ENCODE assay signal across 8 mouse cellular contexts in the genomic region with DNA sequence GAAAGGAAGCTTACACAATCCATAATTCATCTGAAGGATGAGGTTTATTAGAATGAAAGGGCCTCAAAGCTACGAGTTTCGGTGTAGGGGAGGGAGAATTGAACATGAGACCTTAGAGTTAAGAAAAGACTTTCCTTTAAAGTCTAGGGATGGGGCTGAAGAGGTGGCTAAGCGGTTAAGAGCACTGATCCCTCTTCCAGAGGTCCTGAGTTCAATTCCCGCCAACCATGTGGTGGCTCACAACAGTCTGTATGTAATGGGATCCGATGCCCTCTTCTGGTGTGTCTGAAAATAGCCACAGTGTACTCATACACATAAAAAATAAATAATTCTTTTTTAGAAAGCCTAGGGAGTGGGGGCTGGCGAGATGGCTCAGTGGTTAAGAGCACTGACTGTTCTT. TPM values are rescaled to one million over a fixed set of nuclear protein-coding genes. Genes with fewer than 3 reads are reported as not detected.
DNase-seq lines count a peak whose midpoint lies in the region; ATAC-seq and TF ChIP-seq lines count a peak whose summit lies in the region.

No protein-coding gene starts in this region.

- TF ChIP-seq CTCF in thymus, adult 2 months (IDR thresholded peaks at IDR 0.05; ENCODE audit: borderline replicate concordance, control insufficient read depth, extremely low read depth, insufficient read depth, low read length, poor library complexity), result no peak
- peak; percentile 37 for TF ChIP-seq CTCF in midbrain, postnatal 0 days (IDR thresholded peaks at IDR 0.05)

- no peak overlapping the region for H3K4me3 ChIP-seq in thymus, adult 2 months (ENCODE audit: control insufficient read depth, insufficient read depth, low read length)
- peak overlapping the region; percentile 80 for H3K4me3 ChIP-seq in hindbrain, embryonic 15.5 days
- H3K4me3 ChIP-seq in midbrain, postnatal 0 days (ENCODE audit: low read depth, low read length), result peak overlapping the region; percentile 76

- H3K4me1 ChIP-seq in thymus, adult 2 months (replicated peaks; ENCODE audit: control insufficient read depth, insufficient read depth, low read length), result peaks cover 16% of the 10 kb centered on the region
- peaks cover 27% of the 10 kb centered on the region for H3K4me1 ChIP-seq in hindbrain, embryonic 15.5 days (replicated peaks)
- H3K4me1 ChIP-seq in midbrain, postnatal 0 days (ENCODE audit: insufficient read depth, low read length), result 0 out of 2 replicates have a peak, but pooled peaks cover 2% of the 10 kb centered on the region

- TF ChIP-seq POLR2A in thymus, adult 2 months (IDR thresholded peaks at IDR 0.05; ENCODE audit: control insufficient read depth, extremely low read depth, insufficient read depth, low read length, poor library complexity), result no peak

- peaks cover 7% of the 10 kb centered on the region; the same call in 1 of the 2 replicates for H3K36me3 ChIP-seq in thymus, adult 2 months (ENCODE audit: control insufficient read depth, insufficient read depth, low read length)
- peaks cover 22% of the 10 kb centered on the region for H3K36me3 ChIP-seq in hindbrain, embryonic 15.5 days
- peaks cover 22% of the 10 kb centered on the region for H3K36me3 ChIP-seq in midbrain, postnatal 0 days (ENCODE audit: insufficient read depth, low read length)

- no peaks in the 10 kb centered on the region for H3K9me3 ChIP-seq in hindbrain, embryonic 15.5 days
- H3K9me3 ChIP-seq in midbrain, postnatal 0 days (ENCODE audit: low read length), result no peaks in the 10 kb centered on the region

- no peak for ATAC-seq in hindbrain, embryonic 15.5 days (ENCODE audit: low FRiP score, low read depth)
- no peak for ATAC-seq in midbrain, postnatal 0 days (ENCODE audit: low FRiP score)

- WGBS in thymus, adult 2 months, result 33% methylated on average over 6 of the region's 6 CpGs
- 46% methylated on average over 6 of the region's 6 CpGs for WGBS in hindbrain, embryonic 15.5 days
- 48% methylated on average over 6 of the region's 6 CpGs for WGBS in midbrain, postnatal 0 days

- DNase-seq in embryo, embryonic 10.5 days (ENCODE audit: low spot score), result peak; percentile 20
- no peak for DNase-seq in embryo, embryonic 9.5 days (ENCODE audit: extremely low spot score)
- no peak for DNase-seq in thymus, adult 2 months
- no peak for DNase-seq in thymus, postnatal 0 days (ENCODE audit: low spot score)
- DNase-seq in midbrain, postnatal 0 days (ENCODE audit: low spot score), result no peak
- DNase-seq in urinary bladder, adult 18-20 months (ENCODE audit: low spot score in 2 of 2), result no peak
- no peak for DNase-seq in gastrocnemius, postnatal 4 days (ENCODE audit: low spot score in 2 of 2)

- peak overlapping the region; percentile 75 for H3K9ac ChIP-seq in hindbrain, embryonic 15.5 days
- peak overlapping the region; percentile 66; the same call in 1 of the 2 replicates for H3K9ac ChIP-seq in midbrain, postnatal 0 days (replicated peaks; ENCODE audit: low read length, poor library complexity, severe bottlenecking)

- peak overlapping the region; percentile 87 for H3K27ac ChIP-seq in thymus, adult 2 months (ENCODE audit: control insufficient read depth, insufficient read depth, low read length)
- H3K27ac ChIP-seq in hindbrain, embryonic 15.5 days (replicated peaks), result peak overlapping the region; percentile 97
- peak overlapping the region; percentile 93 for H3K27ac ChIP-seq in midbrain, postnatal 0 days (ENCODE audit: low read depth, low read length)

- H3K4me2 ChIP-seq in hindbrain, embryonic 15.5 days, result peak overlapping the region; percentile 95
- H3K4me2 ChIP-seq in midbrain, postnatal 0 days (ENCODE audit: low read depth, low read length, poor library complexity, severe bottlenecking), result peak overlapping the region; percentile 96

- no peaks in the 10 kb centered on the region for H3K27me3 ChIP-seq in thymus, adult 2 months (ENCODE audit: control insufficient read depth, insufficient read depth, low read length)
- H3K27me3 ChIP-seq in hindbrain, embryonic 15.5 days, result no peaks in the 10 kb centered on the region
- H3K27me3 ChIP-seq in midbrain, postnatal 0 days (ENCODE audit: insufficient read depth, low read length), result no peaks in the 10 kb centered on the region

RNA-seq across cellular contexts. Expression of a gene that starts 0.6 kb away (rescaled TPM):
- 92.0 and 99.8 TPM in 2 replicates for polyA plus RNA-seq in thymus, adult 2 months (2012; rRNA removed)
- polyA plus RNA-seq in thymus, postnatal 0 days (2015; fragmentation: Nextera tagmentation; extraction: Ambion mirVana), result 62.6 and 70.8 TPM in 2 replicates
- 89.8 and 91.9 TPM in 2 replicates for polyA plus RNA-seq in hindbrain, embryonic 15.5 days (2015; fragmentation: Nextera tagmentation; extraction: Ambion mirVana)
- total RNA-seq in midbrain, postnatal 0 days (2014; rRNA removed), result 65.3 and 66.2 TPM in 2 replicates
- 101 and 103 TPM in 2 replicates for polyA plus RNA-seq in midbrain, postnatal 0 days (2015; fragmentation: Nextera tagmentation; extraction: Ambion mirVana)
- 10 to 100 TPM; 35.8 to 51.0 TPM for total RNA-seq in gastrocnemius, postnatal 4 days (2021)

RNA-seq across cellular contexts. Expression of a gene that starts 0.8 kb away (rescaled TPM):
- polyA plus RNA-seq in thymus, adult 2 months (2012; rRNA removed), result 3.2 TPM in 2 replicates
- polyA plus RNA-seq in thymus, postnatal 0 days (2015; fragmentation: Nextera tagmentation; extraction: Ambion mirVana), result not detected in 2 replicates
- polyA plus RNA-seq in hindbrain, embryonic 15.5 days (2015; fragmentation: Nextera tagmentation; extraction: Ambion mirVana), result not detected in 2 replicates
- total RNA-seq in midbrain, postnatal 0 days (2014; rRNA removed), result 0.85 and 0.93 TPM in 2 replicates
- polyA plus RNA-seq in midbrain, postnatal 0 days (2015; fragmentation: Nextera tagmentation; extraction: Ambion mirVana), result not detected in 2 replicates
- 1 to 10 TPM; 1.7 TPM for total RNA-seq in gastrocnemius, postnatal 4 days (2021)

RNA-seq across cellular contexts. Expression of a gene that starts 1.0 kb away (rescaled TPM):
- 1.8 and 2.2 TPM in 2 replicates for polyA plus RNA-seq in thymus, adult 2 months (2012; rRNA removed)
- polyA plus RNA-seq in thymus, postnatal 0 days (2015; fragmentation: Nextera tagmentation; extraction: Ambion mirVana), result 2.5 and 5.1 TPM in 2 replicates
- polyA plus RNA-seq in hindbrain, embryonic 15.5 days (2015; fragmentation: Nextera tagmentation; extraction: Ambion mirVana), result 6.2 and 7.2 TPM in 2 replicates
- 0.66 and 1.2 TPM in 2 replicates for total RNA-seq in midbrain, postnatal 0 days (2014; rRNA removed)
- polyA plus RNA-seq in midbrain, postnatal 0 days (2015; fragmentation: Nextera tagmentation; extraction: Ambion mirVana), result 2.1 and 3.9 TPM in 2 replicates
- total RNA-seq in gastrocnemius, postnatal 4 days (2021), result 1 to 10 TPM in 1 of 2 experiments, under 1 TPM in 1; 0.83 to 1.2 TPM

RNA-seq across cellular contexts. Expression of a gene that starts 4.7 kb away (rescaled TPM):
- 47.0 and 76.6 TPM in 2 replicates for polyA plus RNA-seq in thymus, adult 2 months (2012; rRNA removed)
- 0.46 and 0.96 TPM in 2 replicates for polyA plus RNA-seq in thymus, postnatal 0 days (2015; fragmentation: Nextera tagmentation; extraction: Ambion mirVana)
- polyA plus RNA-seq in hindbrain, embryonic 15.5 days (2015; fragmentation: Nextera tagmentation; extraction: Ambion mirVana), result 0.97 and 1.2 TPM in 2 replicates
- total RNA-seq in midbrain, postnatal 0 days (2014; rRNA removed), result 2.4 and 4.7 TPM in 2 replicates
- polyA plus RNA-seq in midbrain, postnatal 0 days (2015; fragmentation: Nextera tagmentation; extraction: Ambion mirVana), result 1.7 and 2.2 TPM in 2 replicates
- 100 to 1,000 TPM; 189 to 210 TPM for total RNA-seq in gastrocnemius, postnatal 4 days (2021)

RNA-seq across cellular contexts. Expression of a gene that starts 20.0 kb away (rescaled TPM):
- not detected in 2 replicates for polyA plus RNA-seq in thymus, adult 2 months (2012; rRNA removed)
- not detected in 2 replicates for polyA plus RNA-seq in thymus, postnatal 0 days (2015; fragmentation: Nextera tagmentation; extraction: Ambion mirVana)
- polyA plus RNA-seq in hindbrain, embryonic 15.5 days (2015; fragmentation: Nextera tagmentation; extraction: Ambion mirVana), result not detected in 2 replicates
- not detected in 2 replicates for total RNA-seq in midbrain, postnatal 0 days (2014; rRNA removed)
- polyA plus RNA-seq in midbrain, postnatal 0 days (2015; fragmentation: Nextera tagmentation; extraction: Ambion mirVana), result not detected in 2 replicates
- not detected for total RNA-seq in gastrocnemius, postnatal 4 days (2021)
